Mouse (Mus musculus) cerebellum, postnatal 4 days (tissue): ENCODE data around the gene Aloxe3.

ENCODE experiments used
- DNase-seq, 2 experiments: peaks; one replicate each; pipeline ENCODE4 v3.0.0; 2022; ENCODE audit warnings: low spot score in 2 of 2, mixed read lengths in 1 of 2

The Aloxe3 gene

GRCm38 (mm10) chr11:69123693-69124497 is 1.8 kb upstream of the Aloxe3 start:
- DNase-seq = peak; percentile 76 to 90

- peak in 1 of 2 experiments; percentile 63 for DNase-seq
Measured at GRCm38 (mm10) chr11:69124498-69124847, 1.2 kb upstream of the Aloxe3 start.

GRCm38 (mm10) chr11:69125041-69125851 is 450 bp upstream of the Aloxe3 start:
- DNase-seq = peak in 1 of 2 experiments; percentile 74

GRCm38 (mm10) chr11:69125919-69126705 is 416 bp downstream of the Aloxe3 start:
- no peak for DNase-seq

- no peak for DNase-seq
Measured at GRCm38 (mm10) chr11:69126706-69127095, 1.0 kb downstream of the Aloxe3 start.

GRCm38 (mm10) chr11:69128426-69129122 is 2.9 kb downstream of the Aloxe3 start:
- no peak for DNase-seq

- no peak for DNase-seq
Measured at GRCm38 (mm10) chr11:69133566-69133922, 7.8 kb downstream of the Aloxe3 start.

GRCm38 (mm10) chr11:69133923-69134621 is 8.4 kb downstream of the Aloxe3 start:
- DNase-seq = peak in 1 of 2 experiments; percentile 40

GRCm38 (mm10) chr11:69134622-69134968 is 8.9 kb downstream of the Aloxe3 start:
- no peak for DNase-seq

GRCm38 (mm10) chr11:69135361-69135760 is 9.7 kb downstream of the Aloxe3 start:
- no peak for DNase-seq

- no peak for DNase-seq
Measured at GRCm38 (mm10) chr11:69147546-69147945, 21.9 kb downstream of the Aloxe3 start.

- DNase-seq = no peak
Measured at GRCm38 (mm10) chr11:69148451-69148960, 22.8 kb downstream of the Aloxe3 start.

- DNase-seq = peak in 1 of 2 experiments; percentile 64
Measured at GRCm38 (mm10) chr11:69149728-69150127, 24.0 kb downstream of the Aloxe3 start.

GRCm38 (mm10) chr11:69150444-69150843 is 24.7 kb downstream of the Aloxe3 start:
- DNase-seq = peak; percentile 55 to 75

- no peak for DNase-seq
Measured at GRCm38 (mm10) chr11:69151004-69151403, 25.3 kb downstream of the Aloxe3 start.

GRCm38 (mm10) chr11:69153831-69154230 is 28.1 kb downstream of the Aloxe3 start:
- no peak for DNase-seq

- DNase-seq = no peak
Measured at GRCm38 (mm10) chr11:69155351-69155750, 29.7 kb downstream of the Aloxe3 start.

GRCm38 (mm10) chr11:69156800-69157199 is 31.1 kb downstream of the Aloxe3 start, which contains the start of gene Alox12b:
TSS of gene Alox12b (plus strand) at chr11:69156989.
- DNase-seq = peak in 1 of 2 experiments; percentile 40

- no peak for DNase-seq
Measured at GRCm38 (mm10) chr11:69169313-69169712, 43.6 kb downstream of the Aloxe3 start.

GRCm38 (mm10) chr11:69171626-69172025 is 45.9 kb downstream of the Aloxe3 start:
- DNase-seq = peak in 1 of 2 experiments; percentile 68

GRCm38 (mm10) chr11:69172606-69173005 is 46.9 kb downstream of the Aloxe3 start:
- DNase-seq = no peak
